Mouse (Mus musculus) embryonic facial prominence, embryonic 13.5 days (tissue): Measurements from ENCODE around the gene Olfr550. TPM values are rescaled to one million over a fixed set of nuclear protein-coding genes. Genes with fewer than 3 reads are reported as not detected.
"Not testable (repeated sequence)": the region's sequence is repeated elsewhere in the genome, so short reads cannot be mapped to it uniquely, and the experiment has no call there.

Experiments
- ATAC-seq: fragments of 200-750 bp; cut with Nextera tagmentation; 2 replicates; pipeline ENCODE4 v1.8.0; 2017; ENCODE audit warnings: low read depth; ENCODE audit not compliant: insufficient number of reproducible peaks, insufficient read depth, low FRiP score, low TSS enrichment
- H3K27ac ChIP-seq: fragments of 300-500 bp; sonication (generic); 2 replicates; pipeline ENCODE4 v1.5.1; 2015; ENCODE audit warnings: moderate library complexity, mild to moderate bottlenecking, inconsistent platforms
- H3K27me3 ChIP-seq: fragments of 300-500 bp; sonication (generic); 2 replicates; pipeline ENCODE4 v1.6.1; 2015; ENCODE audit warnings: mild to moderate bottlenecking, inconsistent platforms
- H3K36me3 ChIP-seq: fragments of 300-500 bp; sonication (generic); 2 replicates; pipeline ENCODE4 v1.6.1; 2015; ENCODE audit warnings: mild to moderate bottlenecking, inconsistent platforms
- H3K4me1 ChIP-seq: fragments of 300-500 bp; sonication (generic); 2 replicates; pipeline ENCODE4 v1.6.1; 2015; ENCODE audit warnings: inconsistent platforms
- H3K4me2 ChIP-seq: fragments of 300-500 bp; sonication (generic); 2 replicates; pipeline ENCODE4 v1.6.1; 2015; ENCODE audit warnings: moderate library complexity, mild to moderate bottlenecking, inconsistent platforms
- H3K4me3 ChIP-seq: fragments of 300-500 bp; sonication (generic); 2 replicates; pipeline ENCODE4 v1.5.1; 2015; ENCODE audit warnings: mild to moderate bottlenecking, inconsistent platforms
- H3K9ac ChIP-seq: fragments of 300-500 bp; sonication (generic); 2 replicates; pipeline ENCODE4 v1.6.1; 2015; ENCODE audit warnings: mild to moderate bottlenecking, inconsistent platforms
- H3K9me3 ChIP-seq: fragments of 300-500 bp; sonication (generic); 2 replicates; pipeline ENCODE4 v1.6.1; 2016; ENCODE audit warnings: inconsistent platforms
- WGBS: fragments of 180-500 bp; shearing (Covaris S2); methylation state at CpG from one replicate; pipeline ENCODE4 v1.1.7; 2015; ENCODE audit warnings: mixed read lengths; 5-methylcytosine and 5-hydroxymethylcytosine counted together
- polyA plus RNA-seq: library from polyadenylated mRNA; unstranded; fragments of >200 nt; fragmentation: Nextera tagmentation; extraction: Ambion mirVana; gene quantifications from 2 replicates; pipeline ENCODE4 v1.2.1, GENCODE M21; 2015

The Olfr550 gene
- polyA plus RNA-seq, 1 experiment from 2014 or later = not detected

- Histone ChIP-seq H3K4me3 (no peak within 1 kb of the TSS), H3K36me3 (no peaks in the 10 kb centered on the region), H3K9me3 (no peaks in the 10 kb centered on the region), H3K27ac (no peak within 1 kb of the TSS), H3K27me3 (no peaks in the 10 kb centered on the region), H3K4me2 (no peak within 1 kb of the TSS), H3K4me1 (no peaks in the 10 kb centered on the region), H3K9ac (no peak within 1 kb of the TSS)
- WGBS = 83% methylated on average over 3 of the region's 3 CpGs
- no peak for ATAC-seq
These were observed 20.5 kb downstream of the Olfr550 start, which contains the start of gene Olfr551 for GRCm38 (mm10) chr7:102591786-102592185. TSS of gene Olfr551 (minus strand) at chr7:102591886.

GRCm38 (mm10) chr7:102597378-102598031 lies 26.3 kb downstream of the Olfr550 start, which contains the start of gene Olfr552:
TSS of gene Olfr552 (plus strand) at chr7:102597770.
- no peaks in the 10 kb centered on the region for H3K36me3 ChIP-seq
- H3K27me3 ChIP-seq = no peaks in the 10 kb centered on the region
- no peak for ATAC-seq
- no peak within 1 kb of the TSS for H3K27ac ChIP-seq
- H3K4me2 ChIP-seq = no peak within 1 kb of the TSS
- H3K9me3 ChIP-seq = no peaks in the 10 kb centered on the region
- H3K4me3 ChIP-seq = no peak within 1 kb of the TSS
- 40% methylated on average over 1 of the region's 1 CpGs for WGBS
- H3K9ac ChIP-seq = no peak within 1 kb of the TSS
- no peaks in the 10 kb centered on the region for H3K4me1 ChIP-seq

GRCm38 (mm10) chr7:102618118-102618517 lies 46.9 kb downstream of the Olfr550 start, which contains the start of gene Olfr553:
TSS of gene Olfr553 (minus strand) at chr7:102618218.
- no peak within 1 kb of the TSS for H3K27ac ChIP-seq
- no peaks in the 10 kb centered on the region for H3K9me3 ChIP-seq
- no peak within 1 kb of the TSS for H3K9ac ChIP-seq
- no peak for ATAC-seq
- H3K27me3 ChIP-seq = no peaks in the 10 kb centered on the region
- no peak within 1 kb of the TSS for H3K4me2 ChIP-seq
- H3K4me3 ChIP-seq = no peak within 1 kb of the TSS
- no peaks in the 10 kb centered on the region for H3K4me1 ChIP-seq
- no peaks in the 10 kb centered on the region for H3K36me3 ChIP-seq

GRCm38 (mm10) chr7:102619608-102620007 lies 48.4 kb downstream of the Olfr550 start:
- ATAC-seq = no peak
- Histone ChIP-seq H3K27ac (no peak overlapping the region), H3K4me3 (no peak overlapping the region), H3K9ac (no peak overlapping the region), H3K27me3 (no peaks in the 10 kb centered on the region), H3K4me2 (no peak overlapping the region), H3K36me3 (no peaks in the 10 kb centered on the region), H3K9me3 (no peaks in the 10 kb centered on the region), H3K4me1 (no peaks in the 10 kb centered on the region)
- 61% methylated on average over 5 of the region's 5 CpGs for WGBS

- WGBS = 90% methylated on average over 19 of the region's 19 CpGs
- H3K4me3 ChIP-seq = not testable (repeated sequence)
These were observed 49.1 kb downstream of the Olfr550 start for GRCm38 (mm10) chr7:102620368-102620767.

More at GRCm38 (mm10) chr7:102620368-102620767, 49.1 kb downstream of the Olfr550 start:
- not testable (repeated sequence) for H3K27me3 ChIP-seq, H3K9ac ChIP-seq, H3K4me2 ChIP-seq, H3K36me3 ChIP-seq, H3K4me1 ChIP-seq, H3K27ac ChIP-seq, ATAC-seq, H3K9me3 ChIP-seq

Other genes with a start within 250 kb of the Olfr550 start
- gene Rrm1, start 129.7 kb upstream of the Olfr550 start, polyA plus RNA-seq = 148 and 154 TPM in 2 replicates
- 0.32 and 0.36 TPM in 2 replicates for gene Olfr543, start 89.8 kb upstream of the Olfr550 start, polyA plus RNA-seq
- gene Olfr544, start 83.1 kb upstream of the Olfr550 start, polyA plus RNA-seq = 0.10 and 0.20 TPM in 2 replicates
- gene Olfr545, start 71.9 kb upstream of the Olfr550 start, polyA plus RNA-seq = 0.18 TPM in 1 of 2 replicates, not detected in the other
- not detected in 2 replicates for gene Olfr547, start 36.7 kb upstream of the Olfr550 start, polyA plus RNA-seq
- gene Olfr548-ps1, start 30.5 kb upstream of the Olfr550 start, polyA plus RNA-seq = not detected in 2 replicates
- gene Olfr549, start 21.6 kb upstream of the Olfr550 start, polyA plus RNA-seq = not detected in 2 replicates
- 0.56 and 0.67 TPM in 2 replicates for gene Trim21, start 6.0 kb upstream of the Olfr550 start, polyA plus RNA-seq
- gene Olfr551, start 20.4 kb downstream of the Olfr550 start, polyA plus RNA-seq = not detected in 2 replicates
- not detected in 2 replicates for gene Olfr552, start 26.3 kb downstream of the Olfr550 start, polyA plus RNA-seq
- gene Olfr553, start 46.8 kb downstream of the Olfr550 start, polyA plus RNA-seq = not detected in 2 replicates
- not detected in 2 replicates for gene Olfr554, start 67.0 kb downstream of the Olfr550 start, polyA plus RNA-seq
- not detected in 2 replicates for gene Olfr555, start 87.4 kb downstream of the Olfr550 start, polyA plus RNA-seq
- not detected in 2 replicates for gene Olfr556, start 93.5 kb downstream of the Olfr550 start, polyA plus RNA-seq
- gene Trim68, start 115.9 kb downstream of the Olfr550 start, polyA plus RNA-seq = 16.6 and 18.6 TPM in 2 replicates
- gene Olfr557, start 124.5 kb downstream of the Olfr550 start, polyA plus RNA-seq = not detected in 2 replicates
- 0.08 and 0.15 TPM in 2 replicates for gene Olfr558, start 130.8 kb downstream of the Olfr550 start, polyA plus RNA-seq
- not detected in 2 replicates for gene Olfr33, start 147.6 kb downstream of the Olfr550 start, polyA plus RNA-seq
- not detected in 2 replicates for gene Olfr559, start 156.0 kb downstream of the Olfr550 start, polyA plus RNA-seq
- gene Olfr560, start 187.9 kb downstream of the Olfr550 start, polyA plus RNA-seq = not detected in 2 replicates
- gene Olfr78, start 188.0 kb downstream of the Olfr550 start, polyA plus RNA-seq = 0.04 and 0.33 TPM in 2 replicates
- gene Olfr561, start 199.8 kb downstream of the Olfr550 start, polyA plus RNA-seq = not detected in 2 replicates
- gene Olfr564, start 232.0 kb downstream of the Olfr550 start, polyA plus RNA-seq = not detected in 2 replicates